Mouse (Mus musculus) midbrain, embryonic 16.5 days (tissue): ENCODE data around the gene Cfap97. TPM values are rescaled to one million over a fixed set of nuclear protein-coding genes. Genes with fewer than 3 reads are reported as not detected.
"Not testable (repeated sequence)": the region's sequence is repeated elsewhere in the genome, so short reads cannot be mapped to it uniquely, and the experiment has no call there.

Experiments used
- ATAC-seq: fragments of 200-750 bp; cut with Nextera tagmentation; 2 replicates; pipeline ENCODE4 v1.8.0; 2017; ENCODE audit warnings: moderate TSS enrichment
- H3K27ac ChIP-seq: fragments of 300-500 bp; sonication (generic); 2 replicates; pipeline ENCODE4 v1.5.1; 2014; ENCODE audit warnings: mild to moderate bottlenecking, low read length, mixed read lengths
- H3K27me3 ChIP-seq: fragments of 300-500 bp; sonication (generic); 2 replicates; pipeline ENCODE4 v1.6.1; 2014; ENCODE audit warnings: low read depth, low read length, mixed read lengths; ENCODE audit not compliant: control insufficient read depth, insufficient read depth
- H3K36me3 ChIP-seq: fragments of 300-500 bp; sonication (generic); 2 replicates; pipeline ENCODE4 v1.6.1; 2014; ENCODE audit warnings: mild to moderate bottlenecking, low read length, moderate library complexity, mixed read lengths; ENCODE audit not compliant: control insufficient read depth, insufficient read depth
- H3K4me1 ChIP-seq: fragments of 300-500 bp; sonication (generic); 2 replicates; pipeline ENCODE4 v1.6.1; 2014; ENCODE audit warnings: mild to moderate bottlenecking, low read length, mixed read lengths; ENCODE audit not compliant: control insufficient read depth, insufficient read depth
- H3K4me2 ChIP-seq: fragments of 300-500 bp; sonication (generic); 2 replicates; pipeline ENCODE4 v1.6.1; 2014; ENCODE audit warnings: mild to moderate bottlenecking, low read length, mixed read lengths
- H3K4me3 ChIP-seq: fragments of 300-500 bp; sonication (generic); 2 replicates; pipeline ENCODE4 v1.5.1; 2014; ENCODE audit warnings: low read depth, mild to moderate bottlenecking, low read length, moderate library complexity, mixed read lengths
- H3K9ac ChIP-seq: fragments of 300-500 bp; sonication (generic); 2 replicates; pipeline ENCODE4 v1.6.1; 2014; ENCODE audit warnings: low read depth, low read length, mixed read lengths
- H3K9me3 ChIP-seq: fragments of 300-500 bp; sonication (generic); replicated peaks from 2 replicates; pipeline ENCODE4 v1.6.1; 2014; ENCODE audit warnings: mild to moderate bottlenecking, low read length, mixed read lengths; ENCODE audit not compliant: control insufficient read depth, poor library complexity, severe bottlenecking
- WGBS: fragments of 180-500 bp; shearing (Covaris S2); extraction: QIAGEN DNeasy Blood & Tissue Kit; methylation state at CpG from one replicate; pipeline ENCODE4 v1.1.7; 2014; 5-methylcytosine and 5-hydroxymethylcytosine counted together
- polyA plus RNA-seq: library from polyadenylated mRNA; unstranded; fragments of >200 nt; fragmentation: Nextera tagmentation; extraction: Ambion mirVana; gene quantifications from 2 replicates; pipeline ENCODE4 v1.2.1, GENCODE M21; 2015

Gene Cfap97
- polyA plus RNA-seq, result 29.2 and 30.4 TPM in 2 replicates

GRCm38 (mm10) chr8:46151202-46152062 lies at the start of gene Cfap97:
TSS of gene Cfap97 (plus strand) at chr8:46151771.
- Histone ChIP-seq H3K9ac (peak within 1 kb of the TSS; percentile 90), H3K4me1 (peaks cover 18% of the 10 kb centered on the region), H3K27me3 (no peaks in the 10 kb centered on the region), H3K9me3 (no peaks in the 10 kb centered on the region), H3K4me3 (peak within 1 kb of the TSS; percentile 81), H3K4me2 (peak within 1 kb of the TSS; percentile 78), H3K27ac (peak within 1 kb of the TSS; percentile 76), H3K36me3 (no peaks in the 10 kb centered on the region)
- peak; percentile 89 for ATAC-seq
- WGBS, result 1% methylated on average over 63 of the region's 75 CpGs

DNA sequence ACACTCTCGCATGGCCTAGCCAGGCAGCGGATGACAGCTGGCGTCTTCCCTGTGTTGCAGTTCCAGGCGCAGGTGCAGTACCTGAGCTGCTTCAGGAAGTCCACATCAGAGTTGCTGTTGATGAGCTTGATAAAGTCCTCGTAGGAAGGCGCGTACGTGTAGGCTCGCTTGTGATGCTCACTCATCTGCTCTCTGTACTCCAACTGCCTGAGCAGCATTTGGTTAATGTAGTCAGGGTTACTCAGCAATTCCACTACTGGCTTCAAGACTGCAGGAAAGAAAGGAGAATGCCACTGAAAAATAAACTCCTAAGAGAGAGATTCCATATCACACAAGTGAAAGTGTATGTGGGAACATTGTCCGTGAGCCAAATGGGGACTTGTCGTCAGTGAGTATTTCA lies 48.1 kb upstream of the Cfap97 start:
- no peaks in the 10 kb centered on the region for H3K27me3 ChIP-seq
- H3K4me2 ChIP-seq, result no peak overlapping the region
- H3K36me3 ChIP-seq, result peaks cover 13% of the 10 kb centered on the region; the same call in 1 of the 2 replicates
- no peaks in the 10 kb centered on the region for H3K4me1 ChIP-seq
- 97% methylated on average over 11 of the region's 11 CpGs for WGBS
- no peak overlapping the region for H3K9ac ChIP-seq
- no peaks in the 10 kb centered on the region for H3K9me3 ChIP-seq
- ATAC-seq, result no peak
- H3K4me3 ChIP-seq, result no peak overlapping the region
- H3K27ac ChIP-seq, result no peak overlapping the region

- Histone ChIP-seq H3K27ac (no peak overlapping the region), H3K4me3 (no peak overlapping the region), H3K4me2 (no peak overlapping the region), H3K27me3 (no peaks in the 10 kb centered on the region), H3K9ac (no peak overlapping the region), H3K4me1 (no peaks in the 10 kb centered on the region), H3K9me3 (no peaks in the 10 kb centered on the region), H3K36me3 (peaks cover 8% of the 10 kb centered on the region; the same call in 1 of the 2 replicates)
- ATAC-seq, result no peak
Observed at GRCm38 (mm10) chr8:46107690-46108089, 43.9 kb upstream of the Cfap97 start.

DNA sequence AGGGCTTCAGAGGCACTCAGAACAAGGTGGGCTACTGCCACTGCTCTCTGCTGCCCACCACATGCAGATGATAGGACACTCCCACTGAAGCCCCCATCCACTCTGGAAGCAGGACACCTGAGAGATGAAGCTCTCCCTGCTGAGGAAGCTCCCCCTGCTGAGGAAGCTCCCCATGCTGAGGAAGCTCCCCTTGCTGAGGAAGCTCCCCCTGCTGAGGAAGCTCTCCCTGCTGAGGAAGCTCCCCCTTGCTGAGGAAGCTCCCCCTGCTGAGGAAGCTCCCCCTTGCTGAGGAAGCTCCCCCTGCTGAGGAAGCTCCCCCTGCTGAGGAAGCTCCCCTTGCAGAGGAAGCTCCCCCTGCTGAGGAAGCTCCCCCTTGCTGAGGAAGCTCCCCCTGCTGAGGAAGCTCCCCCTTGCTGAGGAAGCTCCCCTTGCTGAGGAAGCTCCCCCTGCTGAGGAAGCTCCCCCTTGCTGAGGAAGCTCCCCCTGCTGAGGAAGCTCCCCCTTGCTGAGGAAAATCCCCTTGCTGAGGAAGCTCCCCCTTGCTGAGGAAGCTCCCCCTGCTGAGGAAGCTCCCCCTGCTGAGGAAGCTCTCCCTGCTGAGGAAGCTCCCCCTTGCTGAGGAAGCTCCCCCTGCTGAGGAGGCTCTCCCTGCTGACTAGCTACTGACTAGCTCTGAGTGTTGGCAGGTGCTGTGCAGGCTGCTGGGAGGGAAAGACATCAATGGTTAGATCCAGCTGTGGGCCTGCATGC lies 38.0 kb upstream of the Cfap97 start:
- not testable (repeated sequence) for ATAC-seq, H3K4me3 ChIP-seq, H3K27ac ChIP-seq, H3K4me2 ChIP-seq, H3K36me3 ChIP-seq, H3K4me1 ChIP-seq, H3K27me3 ChIP-seq, H3K9ac ChIP-seq, H3K9me3 ChIP-seq

- H3K27me3 ChIP-seq, result no peaks in the 10 kb centered on the region
- no peak overlapping the region for H3K4me2 ChIP-seq
- no peaks in the 10 kb centered on the region for H3K4me1 ChIP-seq
- H3K4me3 ChIP-seq, result no peak overlapping the region
- no peak overlapping the region for H3K27ac ChIP-seq
- ATAC-seq, result no peak
- no peak overlapping the region for H3K9ac ChIP-seq
- 89% methylated on average over 3 of the region's 3 CpGs for WGBS
- H3K36me3 ChIP-seq, result no peaks in the 10 kb centered on the region
- H3K9me3 ChIP-seq, result no peaks in the 10 kb centered on the region
Observed at GRCm38 (mm10) chr8:46117172-46117571, 34.4 kb upstream of the Cfap97 start.

DNA sequence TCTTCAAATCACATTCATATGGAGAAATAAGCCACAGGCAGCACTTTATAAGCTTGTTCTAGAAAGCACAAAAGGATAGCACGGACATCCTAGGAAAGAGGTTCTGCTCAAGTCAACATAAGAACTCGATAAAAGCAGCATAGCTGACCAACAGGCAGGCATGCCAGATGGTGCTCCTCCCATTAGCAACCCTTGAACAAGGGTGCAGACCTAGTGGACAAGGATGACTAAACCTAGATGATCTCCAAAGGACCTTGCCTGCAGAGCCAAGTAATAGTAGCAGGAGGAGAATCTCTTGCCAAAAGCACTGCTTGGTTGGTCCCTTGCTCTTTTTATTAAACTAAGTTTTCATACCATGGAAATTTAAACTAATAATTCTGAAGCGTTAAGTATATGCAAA lies 32.4 kb upstream of the Cfap97 start:
- WGBS, result 97% methylated on average over 3 of the region's 3 CpGs
- no peaks in the 10 kb centered on the region for H3K36me3 ChIP-seq
- no peak overlapping the region for H3K4me2 ChIP-seq
- no peak for ATAC-seq
- no peak overlapping the region for H3K4me3 ChIP-seq
- no peaks in the 10 kb centered on the region for H3K4me1 ChIP-seq
- no peaks in the 10 kb centered on the region for H3K27me3 ChIP-seq
- H3K9ac ChIP-seq, result no peak overlapping the region
- H3K9me3 ChIP-seq, result no peaks in the 10 kb centered on the region
- no peak overlapping the region for H3K27ac ChIP-seq

DNA sequence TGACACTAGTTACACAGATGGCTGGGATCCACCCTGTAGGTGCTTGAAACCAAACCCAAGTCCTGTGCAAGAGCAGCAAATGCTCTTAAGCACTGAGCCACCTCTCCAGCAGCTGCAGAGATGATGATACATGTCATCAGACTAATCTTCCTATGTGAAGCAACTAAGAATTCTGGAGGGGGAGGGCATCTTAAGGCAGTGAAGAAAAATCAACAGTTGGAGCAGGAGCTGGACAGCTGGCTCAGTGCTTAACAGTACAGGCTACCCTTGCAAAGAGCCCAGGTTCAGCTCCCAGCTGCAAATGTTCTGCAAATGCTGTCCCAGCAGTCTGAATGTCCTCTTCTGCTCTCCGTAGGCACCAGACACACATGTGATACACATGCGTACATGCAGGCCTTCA lies 29.1 kb upstream of the Cfap97 start:
- no peak overlapping the region for H3K4me3 ChIP-seq
- no peaks in the 10 kb centered on the region for H3K27me3 ChIP-seq
- no peak overlapping the region for H3K9ac ChIP-seq
- ATAC-seq, result no peak
- no peak overlapping the region for H3K27ac ChIP-seq
- H3K9me3 ChIP-seq, result no peaks in the 10 kb centered on the region
- no peaks in the 10 kb centered on the region for H3K4me1 ChIP-seq
- H3K36me3 ChIP-seq, result no peaks in the 10 kb centered on the region
- no peak overlapping the region for H3K4me2 ChIP-seq
- 100% methylated on average over 2 of the region's 2 CpGs for WGBS

- Histone ChIP-seq H3K9ac (no peak overlapping the region), H3K36me3 (0 out of 2 replicates have a peak, but pooled peaks cover 2% of the 10 kb centered on the region), H3K27me3 (no peaks in the 10 kb centered on the region), H3K4me3 (no peak overlapping the region), H3K4me2 (no peak overlapping the region), H3K27ac (no peak overlapping the region), H3K4me1 (no peaks in the 10 kb centered on the region), H3K9me3 (no peaks in the 10 kb centered on the region)
- ATAC-seq, result no peak
- 85% methylated on average over 2 of the region's 2 CpGs for WGBS
Observed at GRCm38 (mm10) chr8:46130426-46130825, 21.1 kb upstream of the Cfap97 start.

DNA sequence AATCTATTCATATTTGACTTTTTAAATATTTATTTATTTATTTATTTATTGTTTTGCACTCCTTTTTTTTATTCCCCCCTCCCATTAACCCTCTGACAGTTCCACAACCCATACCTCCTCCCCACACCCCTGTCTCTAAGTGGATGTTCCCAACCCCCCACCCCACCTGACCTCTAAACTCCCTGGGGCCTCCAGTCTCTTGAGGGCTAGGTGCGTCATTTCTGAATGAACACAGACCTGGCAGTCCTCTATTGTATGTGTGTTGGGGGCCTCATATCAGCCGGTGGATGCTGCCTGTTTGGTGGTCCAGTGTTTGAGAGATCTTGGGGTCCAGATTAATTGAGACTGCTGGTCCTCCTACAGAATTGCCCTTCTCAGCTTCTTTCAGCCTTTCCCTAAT lies 16.0 kb upstream of the Cfap97 start:
- H3K9me3 ChIP-seq, H3K36me3 ChIP-seq, H3K9ac ChIP-seq, H3K4me3 ChIP-seq, H3K4me1 ChIP-seq, H3K27me3 ChIP-seq, H3K27ac ChIP-seq, H3K4me2 ChIP-seq, ATAC-seq: not testable (repeated sequence)
- 92% methylated on average over 2 of the region's 2 CpGs for WGBS
